In genomic region chr17:28896095-28896780, GRCm38 (mm10) we compare ENCODE assay signal across 20 mouse cellular contexts. TPM values are rescaled to one million over a fixed set of nuclear protein-coding genes. Genes with fewer than 3 reads are reported as not detected.
A peak's percentile ranks its signal among the peaks of the same experiment; 100 is the strongest.
DNase-seq lines count a peak whose midpoint lies in the region; ATAC-seq and TF ChIP-seq lines count a peak whose summit lies in the region.
"Had no signal": no experiment of that assay in that cellular context is flagged by ENCODE, and none has a peak within 500 bp of the region (broad histone marks: within the 10 kb centered on the region; RNA-seq: fewer than 3 reads in every experiment).

No protein-coding gene starts in this region.

- H3K79me2 ChIP-seq in heart, adult 2 months (replicated peaks; ENCODE audit: control insufficient read depth, insufficient read depth, low read length) = no peaks in the 10 kb centered on the region

- H3K4me2 ChIP-seq in heart, embryonic 12.5 days = no peak overlapping the region
- H3K4me2 ChIP-seq: embryonic facial prominence, embryonic 12.5 days; hindbrain, embryonic 14.5 days; kidney, embryonic 15.5 days had no signal

- no peaks in the 10 kb centered on the region for H3K36me3 ChIP-seq in heart, adult 2 months (ENCODE audit: control insufficient read depth, insufficient read depth, low read length)
- H3K36me3 ChIP-seq in heart, embryonic 12.5 days = no peaks in the 10 kb centered on the region
- peaks cover 7% of the 10 kb centered on the region; the same call in 1 of the 2 replicates for H3K36me3 ChIP-seq in ES-E14 (ENCODE audit: control insufficient read depth, insufficient read depth, low read length, poor library complexity, severe bottlenecking)
- H3K36me3 ChIP-seq: embryonic facial prominence, embryonic 12.5 days; kidney, embryonic 15.5 days; midbrain, embryonic 10.5 days had no signal

- no peaks in the 10 kb centered on the region for H3K27me3 ChIP-seq in heart, adult 2 months (ENCODE audit: control insufficient read depth, insufficient read depth, low read length)
- H3K27me3 ChIP-seq in heart, embryonic 12.5 days (replicated peaks) = no peaks in the 10 kb centered on the region
- H3K27me3 ChIP-seq: embryonic facial prominence, embryonic 12.5 days; kidney, embryonic 15.5 days had no signal

- H3K27ac ChIP-seq in heart, adult 2 months = no peak overlapping the region
- no peak overlapping the region for H3K27ac ChIP-seq in heart, embryonic 12.5 days (ENCODE audit: poor library complexity, severe bottlenecking)
- H3K27ac ChIP-seq in ES-E14 (ENCODE audit: insufficient read depth, low read depth, low read length, poor library complexity, severe bottlenecking) = peak overlapping the region; percentile 92
- H3K27ac ChIP-seq in cortical plate, adult 2 months (ENCODE audit: insufficient read depth, low read length) = no peak overlapping the region
- H3K27ac ChIP-seq: embryonic facial prominence, embryonic 12.5 days; hindbrain, embryonic 14.5 days; kidney, embryonic 15.5 days; midbrain, embryonic 10.5 days had no signal

- 0 out of 2 replicates have a peak, but pooled peaks cover 2% of the 10 kb centered on the region for H3K9me3 ChIP-seq in heart, embryonic 12.5 days (replicated peaks)
- 0 out of 2 replicates have a peak, but pooled peaks cover 2% of the 10 kb centered on the region for H3K9me3 ChIP-seq in ES-E14 (ENCODE audit: control insufficient read depth, insufficient read depth, low read depth, low read length)
- H3K9me3 ChIP-seq: embryonic facial prominence, embryonic 12.5 days; kidney, embryonic 15.5 days; midbrain, embryonic 10.5 days had no signal

- no peaks in the 10 kb centered on the region for H3K4me1 ChIP-seq in heart, adult 2 months (ENCODE audit: control insufficient read depth, insufficient read depth, low read length)
- no peaks in the 10 kb centered on the region for H3K4me1 ChIP-seq in heart, embryonic 12.5 days (replicated peaks)
- H3K4me1 ChIP-seq in lung, adult 2 months (ENCODE audit: control insufficient read depth, insufficient read depth, low read length) = peaks cover 5% of the 10 kb centered on the region
- H3K4me1 ChIP-seq in ES-E14 (ENCODE audit: control insufficient read depth in 2 of 2, insufficient read depth in 2 of 2, low read length in 2 of 2, poor library complexity in 1 of 2) = peaks cover 9 to 14% of the 10 kb centered on the region in 2 experiments
- H3K4me1 ChIP-seq in cortical plate, adult 2 months (ENCODE audit: control insufficient read depth, insufficient read depth, low read length) = no peaks in the 10 kb centered on the region
- H3K4me1 ChIP-seq: kidney, embryonic 15.5 days had no signal

- no peak overlapping the region for H3K9ac ChIP-seq in heart, adult 2 months (ENCODE audit: low read depth, low read length)
- H3K9ac ChIP-seq in heart, embryonic 12.5 days = no peak overlapping the region
- H3K9ac ChIP-seq in ES-E14 (ENCODE audit: insufficient read depth, low read depth, low read length, poor library complexity, severe bottlenecking) = peak overlapping the region; percentile 94
- H3K9ac ChIP-seq: embryonic facial prominence, embryonic 12.5 days; hindbrain, embryonic 14.5 days; kidney, embryonic 15.5 days had no signal

- no peak overlapping the region for H3K4me3 ChIP-seq in heart, adult 2 months
- H3K4me3 ChIP-seq in heart, embryonic 12.5 days = no peak overlapping the region
- H3K4me3 ChIP-seq in lung, adult 2 months (replicated peaks; ENCODE audit: extremely low read depth, low read depth, low read length) = no peak overlapping the region
- peak overlapping the region; percentile 75 to 85 for H3K4me3 ChIP-seq in ES-E14 (ENCODE audit: insufficient read depth in 1 of 2, low read depth in 1 of 2, low read length in 2 of 2, poor library complexity in 1 of 2, severe bottlenecking in 1 of 2)
- no peak overlapping the region for H3K4me3 ChIP-seq in cortical plate, adult 2 months (ENCODE audit: insufficient read depth, low read length)
- H3K4me3 ChIP-seq: embryonic facial prominence, embryonic 12.5 days; kidney, embryonic 15.5 days; midbrain, embryonic 10.5 days had no signal

- peak; percentile 43 for TF ChIP-seq CTCF in heart, adult 2 months (IDR thresholded peaks at IDR 0.05)
- 0 out of 2 replicates have a peak, but pooled peaks have one; percentile 29 for TF ChIP-seq CTCF in lung, adult 2 months (IDR thresholded peaks at IDR 0.05; ENCODE audit: insufficient read depth, low read length)
- 0 out of 2 replicates have a peak, but pooled peaks have one; percentile 13 for TF ChIP-seq CTCF in cortical plate, adult 2 months (IDR thresholded peaks at IDR 0.05; ENCODE audit: extremely low read depth, insufficient read depth, low read length)

- ATAC-seq in heart, embryonic 12.5 days (ENCODE audit: insufficient number of reproducible peaks, low FRiP score) = no peak
- no peak for ATAC-seq in inflammation-experienced regulatory T-cells, adult 6 months

- DNase-seq in heart, adult 2 months = no peak
- no peak for DNase-seq in lung, adult 2 months
- DNase-seq in lung, postnatal 36 days = no peak
- DNase-seq in ES-E14 (ENCODE audit: low read depth, low spot score) = no peak
- DNase-seq in thymus, postnatal 0 days (ENCODE audit: low spot score) = no peak
- DNase-seq: adrenal gland, postnatal 10 days; cerebellum, postnatal 25 days; layer of hippocampus, adult 9-11 months; left cerebral cortex, postnatal 4 days; lung, adult 18-20 months; right cerebral cortex, postnatal 25 days; thymus, postnatal 36 days had no signal

- 91% methylated on average over 11 of the region's 11 CpGs for WGBS in heart, adult 2 months
- 87% methylated on average over 11 of the region's 11 CpGs for WGBS in heart, embryonic 12.5 days
- 92% methylated on average over 11 of the region's 11 CpGs for WGBS in lung, adult 2 months

- intact Hi-C loops in heart, adult 2 months (cut with DNase I) = no loop called here

- no peak for TF ChIP-seq EP300 in heart, adult 2 months (IDR thresholded peaks at IDR 0.05; ENCODE audit: insufficient read depth, low read depth, low read length)

- TF ChIP-seq POLR2A in heart, adult 2 months (IDR thresholded peaks at IDR 0.05; ENCODE audit: insufficient read depth, low read depth, low read length) = no peak
- no peak for TF ChIP-seq POLR2A in lung, adult 2 months (IDR thresholded peaks at IDR 0.05; ENCODE audit: borderline replicate concordance, extremely low read depth, low read depth, low read length)
- TF ChIP-seq POLR2A in cortical plate, adult 2 months (IDR thresholded peaks at IDR 0.05; ENCODE audit: extremely low read depth, insufficient read depth, low read length) = no peak

- in situ Hi-C loops in ES-E14 (cut with MboI; ENCODE audit: low sequenced_read_pairs in 2 of 2, unreplicated experiment in 2 of 2) = no loop called here

TF ChIP-seq in ES-E14, 5 proteins besides CTCF, POLR2A, EP300 and RAD21:
- TF ChIP-seq ZC3H11A (IDR thresholded peaks at IDR 0.05; ENCODE audit: borderline replicate concordance, low read depth, low read length) (peak; percentile 15; the same call in 1 of the 2 replicates), HCFC1 (IDR thresholded peaks at IDR 0.05; ENCODE audit: borderline replicate concordance, insufficient read depth, low read length) (no peak)
TF ChIP-seq in ES-E14: peak in this region for 1.

RNA-seq across cellular contexts. Expression of gene 4930539E08Rik, which starts 18.9 kb away (rescaled TPM):
- not detected for total RNA-seq in heart, adult 2 months (2021)
- 0.08 and 0.23 TPM in 2 replicates for polyA plus RNA-seq in heart, adult 2 months (2012; rRNA removed)
- 0.04 and 0.06 TPM in 2 replicates for polyA plus RNA-seq in heart, embryonic 12.5 days (2016; fragmentation: Nextera tagmentation; extraction: Ambion mirVana)
- 0.05 and 0.14 TPM in 2 replicates for polyA plus RNA-seq in lung, adult 2 months (2012; rRNA removed)
- total RNA-seq in ES-E14 (2012; rRNA removed) = 1.2 and 1.4 TPM in 2 replicates
- 7.6 and 7.9 TPM in 2 replicates for polyA plus RNA-seq in cortical plate, adult 2 months (2012; rRNA removed)
- 1 to 10 TPM in 2 of 3 experiments, under 1 TPM in 1; 0.25 to 3.2 (median 2.7) TPM for polyA plus RNA-seq in inflammation-experienced regulatory T-cells, adult 6 months (2017; shearing (Covaris generic))
- 1.4 and 2.2 TPM in 2 replicates for polyA plus RNA-seq in thymus, postnatal 0 days (2015; fragmentation: Nextera tagmentation; extraction: Ambion mirVana)

RNA-seq across cellular contexts. Expression of gene Pnpla1, which starts 38.0 kb away (rescaled TPM):
- not detected for total RNA-seq in heart, adult 2 months (2021)
- polyA plus RNA-seq in heart, adult 2 months (2012; rRNA removed) = 0.02 TPM in 1 of 2 replicates, not detected in the other
- 0.05 TPM in 1 of 2 replicates, not detected in the other for polyA plus RNA-seq in heart, embryonic 12.5 days (2016; fragmentation: Nextera tagmentation; extraction: Ambion mirVana)
- polyA plus RNA-seq in lung, adult 2 months (2012; rRNA removed) = 0.12 and 3.9 TPM in 2 replicates
- 0.05 and 0.27 TPM in 2 replicates for total RNA-seq in ES-E14 (2012; rRNA removed)
- 0.32 and 0.40 TPM in 2 replicates for polyA plus RNA-seq in cortical plate, adult 2 months (2012; rRNA removed)
- polyA plus RNA-seq in inflammation-experienced regulatory T-cells, adult 6 months (2017; shearing (Covaris generic)) = not detected
- polyA plus RNA-seq in thymus, postnatal 0 days (2015; fragmentation: Nextera tagmentation; extraction: Ambion mirVana) = 0.10 TPM in 1 of 2 replicates, not detected in the other
- total RNA-seq: adrenal gland, postnatal 10 days had no signal
- polyA plus RNA-seq: C2C12; hindbrain, embryonic 14.5 days; midbrain, embryonic 10.5 days had no signal

RNA-seq across cellular contexts. Expression of gene Pxt1, which starts 47.4 kb away (rescaled TPM):
- total RNA-seq in heart, adult 2 months (2021) = under 1 TPM in 1 of 2 experiments, not detected in 1; 0.52 TPM
- polyA plus RNA-seq in heart, adult 2 months (2012; rRNA removed) = 0.14 and 0.29 TPM in 2 replicates
- polyA plus RNA-seq in heart, embryonic 12.5 days (2016; fragmentation: Nextera tagmentation; extraction: Ambion mirVana) = not detected in 2 replicates
- 0.15 and 0.19 TPM in 2 replicates for polyA plus RNA-seq in lung, adult 2 months (2012; rRNA removed)
- total RNA-seq in ES-E14 (2012; rRNA removed) = 0.36 and 1.4 TPM in 2 replicates
- not detected in 2 replicates for polyA plus RNA-seq in cortical plate, adult 2 months (2012; rRNA removed)
- polyA plus RNA-seq in inflammation-experienced regulatory T-cells, adult 6 months (2017; shearing (Covaris generic)) = not detected
- polyA plus RNA-seq in thymus, postnatal 0 days (2015; fragmentation: Nextera tagmentation; extraction: Ambion mirVana) = not detected in 2 replicates
- total RNA-seq: left cerebral cortex, postnatal 4 days had no signal
- polyA plus RNA-seq: C2C12; embryonic facial prominence, embryonic 12.5 days; hindbrain, embryonic 14.5 days; midbrain, embryonic 10.5 days had no signal

RNA-seq across cellular contexts. Expression of gene Kctd20, which starts 55.5 kb away (rescaled TPM):
- total RNA-seq in heart, adult 2 months (2021) = 10 to 100 TPM; 55.7 to 55.8 TPM
- 23.8 and 44.7 TPM in 2 replicates for polyA plus RNA-seq in heart, adult 2 months (2012; rRNA removed)
- 75.8 and 77.5 TPM in 2 replicates for polyA plus RNA-seq in heart, embryonic 12.5 days (2016; fragmentation: Nextera tagmentation; extraction: Ambion mirVana)
- polyA plus RNA-seq in lung, adult 2 months (2012; rRNA removed) = 37.5 and 59.5 TPM in 2 replicates
- total RNA-seq in ES-E14 (2012; rRNA removed) = 39.6 and 46.9 TPM in 2 replicates
- polyA plus RNA-seq in cortical plate, adult 2 months (2012; rRNA removed) = 46.5 and 50.0 TPM in 2 replicates
- polyA plus RNA-seq in inflammation-experienced regulatory T-cells, adult 6 months (2017; shearing (Covaris generic)) = 10 to 100 TPM; 34.6 to 46.0 (median 39.5) TPM
- polyA plus RNA-seq in thymus, postnatal 0 days (2015; fragmentation: Nextera tagmentation; extraction: Ambion mirVana) = 64.7 and 65.8 TPM in 2 replicates

Comparison
In these comparisons a context has a peak if more than half of its experiments do, and no peak if none do; other contexts are left out.
1. H3K4me3 ChIP-seq: peak in ES-E14 (2 of 2); none in heart, adult 2 months (single experiment), heart, embryonic 12.5 days (single experiment), lung, adult 2 months (single experiment) and cortical plate, adult 2 months (single experiment).
2. Peak in every context shown above with its lines, with median percentiles within 50 percentile points of each other: CTCF ChIP-seq.